Mouse (Mus musculus): ENCODE measurements around the gene Muc5ac.

Gene Muc5ac

GRCm38 (mm10) chr7:141836423-141836822 lies 47.7 kb downstream of the Muc5ac start:
- no peak for DNase-seq

DNA sequence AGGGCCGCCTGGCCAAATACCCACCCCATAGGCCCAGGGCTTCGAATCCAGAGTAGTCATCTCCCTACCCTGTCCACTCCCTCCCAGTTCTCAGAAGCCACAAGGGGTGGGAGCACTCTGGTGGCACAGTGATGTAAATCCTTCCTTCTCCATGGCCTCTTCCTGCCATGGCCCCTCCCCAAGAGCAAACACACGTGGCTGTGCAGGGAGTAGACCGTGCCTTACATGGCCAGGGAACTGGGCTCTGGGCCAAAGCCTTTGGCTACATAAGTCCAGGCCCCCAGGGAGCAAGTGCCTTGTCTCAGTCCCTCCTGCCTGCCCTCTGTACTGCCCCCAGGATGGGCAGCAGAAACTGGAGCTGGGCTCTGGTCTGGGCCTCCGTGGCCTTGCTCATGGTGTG lies 50.0 kb downstream of the Muc5ac start, which contains the start of gene Muc5b:
Muc5b (plus strand) TSS at position 292 of the 400 bp plus-strand sequence.
- no peak for DNase-seq

GRCm38 (mm10) chr7:141840354-141840753 lies 51.6 kb downstream of the Muc5ac start:
- DNase-seq: no peak

GRCm38 (mm10) chr7:141861046-141861445 lies 72.3 kb downstream of the Muc5ac start:
- DNase-seq: no peak
